Mouse (Mus musculus): ENCODE results near the gene Gimap1. TPM values are rescaled to one million over a fixed set of nuclear protein-coding genes. Genes with fewer than 3 reads are reported as not detected.

Gimap1 gene
- polyA plus RNA-seq, 1 experiment, result 2.3 TPM

DNA sequence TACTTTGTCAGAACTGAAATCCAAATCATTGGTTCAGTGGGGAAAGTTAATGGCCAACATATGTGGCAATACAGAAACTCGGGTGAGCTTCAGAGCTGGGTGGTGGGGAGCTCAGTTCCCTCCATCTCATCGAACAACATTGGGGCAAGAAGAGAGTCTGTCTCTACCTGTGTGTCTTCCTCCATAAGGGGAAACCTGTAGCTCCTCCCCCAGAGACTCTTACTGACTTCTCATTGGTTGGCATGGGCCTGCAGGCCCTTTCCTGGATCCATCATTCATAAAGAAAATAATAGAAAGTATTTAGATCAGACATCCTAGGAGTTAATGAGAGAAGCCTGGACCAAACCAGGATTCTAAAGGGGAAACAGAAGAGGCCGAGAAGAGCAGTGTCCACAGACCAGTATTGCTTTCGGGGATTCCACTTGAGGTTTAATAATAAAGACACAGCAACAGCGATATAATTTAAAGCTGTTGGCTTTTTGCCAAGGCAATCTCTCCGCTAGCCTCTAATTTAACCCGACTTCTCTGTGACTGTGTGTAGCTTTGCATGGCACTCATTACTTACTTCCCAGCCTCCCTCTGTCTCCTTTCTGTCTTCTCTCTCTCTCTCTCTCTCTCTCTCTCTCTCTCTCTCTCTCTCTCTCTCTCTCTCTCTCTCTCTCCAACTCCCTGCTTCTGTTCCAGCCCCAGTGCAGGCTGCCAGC, 24.9 kb downstream of the Gimap1 start:
- WGBS, result 57% methylated on average over 7 of the region's 7 CpGs
- no peaks in the 10 kb centered on the region for H3K27me3 ChIP-seq (ENCODE audit: control insufficient read depth, insufficient read depth, low read length)
- no peaks in the 10 kb centered on the region for H3K4me1 ChIP-seq (ENCODE audit: control insufficient read depth, insufficient read depth, low read length)
- no peak overlapping the region for H3K4me3 ChIP-seq (replicated peaks; ENCODE audit: insufficient read depth, low read depth, low read length)
- no peak overlapping the region for H3K27ac ChIP-seq (ENCODE audit: insufficient read depth, low read length)
- no peak for TF ChIP-seq POLR2A (IDR thresholded peaks at IDR 0.05; ENCODE audit: borderline replicate concordance, insufficient read depth, low read length)
- TF ChIP-seq CTCF (IDR thresholded peaks at IDR 0.05; ENCODE audit: borderline replicate concordance, insufficient read depth, low read depth, low read length), result no peak
- DNase-seq, result no peak

DNA sequence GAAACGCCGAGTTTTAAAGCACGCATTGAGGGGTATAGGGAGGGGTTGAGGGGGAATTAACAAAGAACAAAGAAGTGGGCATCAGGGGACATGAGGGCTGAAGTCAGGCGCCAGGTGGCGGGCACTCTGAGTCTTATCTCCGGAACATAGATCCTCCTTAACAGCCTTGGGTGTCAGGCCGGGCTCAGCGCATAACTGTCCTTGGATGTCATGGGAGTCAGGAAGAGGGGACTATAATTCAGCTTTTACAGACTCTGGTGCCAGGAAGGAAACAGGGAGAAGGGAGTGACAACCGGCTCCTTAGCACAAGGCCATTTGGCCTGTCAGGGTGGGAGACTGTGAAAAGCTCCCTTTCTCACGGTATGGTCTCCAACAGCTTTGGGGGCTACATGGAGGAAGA, 25.6 kb downstream of the Gimap1 start:
- DNase-seq, result no peak
- WGBS, result 93% methylated on average over 10 of the region's 10 CpGs
- Histone ChIP-seq H3K27me3 (ENCODE audit: control insufficient read depth, insufficient read depth, low read length) (no peaks in the 10 kb centered on the region), H3K4me3 (replicated peaks; ENCODE audit: insufficient read depth, low read depth, low read length) (no peak overlapping the region), H3K27ac (ENCODE audit: insufficient read depth, low read length) (no peak overlapping the region), H3K4me1 (ENCODE audit: control insufficient read depth, insufficient read depth, low read length) (no peaks in the 10 kb centered on the region)
- TF ChIP-seq CTCF (IDR thresholded peaks at IDR 0.05; ENCODE audit: borderline replicate concordance, insufficient read depth, low read depth, low read length) (no peak), POLR2A (IDR thresholded peaks at IDR 0.05; ENCODE audit: borderline replicate concordance, insufficient read depth, low read length) (no peak)

- no peak for TF ChIP-seq POLR2A (IDR thresholded peaks at IDR 0.05; ENCODE audit: borderline replicate concordance, insufficient read depth, low read length)
- TF ChIP-seq CTCF (IDR thresholded peaks at IDR 0.05; ENCODE audit: borderline replicate concordance, insufficient read depth, low read depth, low read length), result no peak
- Histone ChIP-seq H3K27ac (ENCODE audit: insufficient read depth, low read length) (no peak overlapping the region), H3K4me3 (replicated peaks; ENCODE audit: insufficient read depth, low read depth, low read length) (no peak overlapping the region), H3K27me3 (ENCODE audit: control insufficient read depth, insufficient read depth, low read length) (no peaks in the 10 kb centered on the region), H3K4me1 (ENCODE audit: control insufficient read depth, insufficient read depth, low read length) (no peaks in the 10 kb centered on the region; the same call in 1 of the 2 replicates)
- WGBS, result 78% methylated on average over 9 of the region's 9 CpGs
- DNase-seq, result no peak
These were observed 29.5 kb downstream of the Gimap1 start for GRCm38 (mm10) chr6:48768178-48768869.

DNA sequence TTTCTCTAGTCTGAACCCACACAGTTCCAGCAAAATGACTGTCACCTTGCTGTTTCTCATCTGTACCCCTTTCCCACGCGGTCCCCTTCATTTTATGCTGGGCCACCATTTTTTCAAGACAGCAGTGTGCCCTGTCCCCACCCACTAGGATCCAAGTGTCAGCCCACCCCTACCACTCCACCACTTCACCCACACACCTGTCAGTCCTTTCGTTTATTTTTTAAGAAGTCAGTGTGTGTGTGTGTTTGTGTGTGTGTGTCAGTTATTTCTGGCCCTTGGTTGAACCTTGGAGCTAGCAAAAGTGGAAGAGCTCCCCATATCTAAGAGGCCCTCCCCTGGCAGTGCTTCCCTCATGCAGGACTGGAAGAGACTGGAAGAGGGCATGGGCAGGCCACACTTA, 30.1 kb downstream of the Gimap1 start:
- 82% methylated on average over 3 of the region's 3 CpGs for WGBS
- no peak for TF ChIP-seq CTCF (IDR thresholded peaks at IDR 0.05; ENCODE audit: borderline replicate concordance, insufficient read depth, low read depth, low read length)
- no peak for TF ChIP-seq POLR2A (IDR thresholded peaks at IDR 0.05; ENCODE audit: borderline replicate concordance, insufficient read depth, low read length)
- Histone ChIP-seq H3K27ac (ENCODE audit: insufficient read depth, low read length) (no peak overlapping the region), H3K4me1 (ENCODE audit: control insufficient read depth, insufficient read depth, low read length) (no peaks in the 10 kb centered on the region; the same call in 1 of the 2 replicates), H3K27me3 (ENCODE audit: control insufficient read depth, insufficient read depth, low read length) (no peaks in the 10 kb centered on the region), H3K4me3 (replicated peaks; ENCODE audit: insufficient read depth, low read depth, low read length) (no peak overlapping the region)
- no peak for DNase-seq

- H3K27ac ChIP-seq (ENCODE audit: insufficient read depth, low read length), result no peak within 1 kb of the TSS
- DNase-seq, result no peak
- TF ChIP-seq POLR2A (IDR thresholded peaks at IDR 0.05; ENCODE audit: borderline replicate concordance, insufficient read depth, low read length), result no peak
- TF ChIP-seq CTCF (IDR thresholded peaks at IDR 0.05; ENCODE audit: borderline replicate concordance, insufficient read depth, low read depth, low read length), result no peak
- H3K4me1 ChIP-seq (ENCODE audit: control insufficient read depth, insufficient read depth, low read length), result no peaks in the 10 kb centered on the region; the same call in 1 of the 2 replicates
- H3K4me3 ChIP-seq (replicated peaks; ENCODE audit: insufficient read depth, low read depth, low read length), result no peak within 1 kb of the TSS
- H3K27me3 ChIP-seq (ENCODE audit: control insufficient read depth, insufficient read depth, low read length), result no peaks in the 10 kb centered on the region
- 93% methylated on average over 3 of the region's 3 CpGs for WGBS
These were observed 31.8 kb downstream of the Gimap1 start, which contains the start of gene Gimap3 for GRCm38 (mm10) chr6:48770696-48771095. Gimap3 (minus strand) TSS chr6:48770851.

- H3K27ac ChIP-seq (ENCODE audit: insufficient read depth, low read length), result no peak overlapping the region
- DNase-seq, result peak; percentile 65 to 70
- no peak overlapping the region for H3K4me3 ChIP-seq (replicated peaks; ENCODE audit: insufficient read depth, low read depth, low read length)
- H3K27me3 ChIP-seq (ENCODE audit: control insufficient read depth, insufficient read depth, low read length), result no peaks in the 10 kb centered on the region
- no peak for TF ChIP-seq POLR2A (IDR thresholded peaks at IDR 0.05; ENCODE audit: borderline replicate concordance, insufficient read depth, low read length)
- peak; percentile 81 for TF ChIP-seq CTCF (IDR thresholded peaks at IDR 0.05; ENCODE audit: borderline replicate concordance, insufficient read depth, low read depth, low read length)
- no peaks in the 10 kb centered on the region; the same call in 1 of the 2 replicates for H3K4me1 ChIP-seq (ENCODE audit: control insufficient read depth, insufficient read depth, low read length)
- WGBS, result 11% methylated on average over 8 of the region's 8 CpGs
These were observed 33.2 kb downstream of the Gimap1 start for GRCm38 (mm10) chr6:48772030-48772429.

DNA sequence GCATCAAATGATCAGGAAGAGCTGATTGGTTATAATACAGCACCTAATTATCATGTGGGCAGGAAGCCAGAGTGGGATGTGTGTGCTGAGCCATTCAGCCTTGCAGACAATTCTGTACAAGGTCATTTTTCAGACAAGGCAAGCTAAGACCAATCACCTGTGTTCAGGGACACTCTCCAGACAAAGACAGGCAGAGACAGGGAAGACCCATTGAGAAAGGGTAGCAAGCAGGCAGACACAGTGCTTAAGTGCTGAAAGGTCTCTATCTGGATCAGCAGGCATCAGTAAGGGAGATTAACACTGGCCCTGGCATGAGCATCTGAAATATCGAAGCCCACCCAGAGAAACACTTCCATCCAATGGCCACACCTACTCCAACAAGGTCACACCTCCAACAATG, 45.6 kb downstream of the Gimap1 start:
- TF ChIP-seq CTCF (IDR thresholded peaks at IDR 0.05; ENCODE audit: borderline replicate concordance, insufficient read depth, low read depth, low read length) (no peak), POLR2A (IDR thresholded peaks at IDR 0.05; ENCODE audit: borderline replicate concordance, insufficient read depth, low read length) (no peak)
- DNase-seq, result no peak
- H3K27me3 ChIP-seq (ENCODE audit: control insufficient read depth, insufficient read depth, low read length), result no peaks in the 10 kb centered on the region
- no peak overlapping the region for H3K4me3 ChIP-seq (replicated peaks; ENCODE audit: insufficient read depth, low read depth, low read length)
- no peak overlapping the region for H3K27ac ChIP-seq (ENCODE audit: insufficient read depth, low read length)
- no peaks in the 10 kb centered on the region for H3K4me1 ChIP-seq (ENCODE audit: control insufficient read depth, insufficient read depth, low read length)
- WGBS, result 78% methylated on average over 1 of the region's 1 CpGs

DNA sequence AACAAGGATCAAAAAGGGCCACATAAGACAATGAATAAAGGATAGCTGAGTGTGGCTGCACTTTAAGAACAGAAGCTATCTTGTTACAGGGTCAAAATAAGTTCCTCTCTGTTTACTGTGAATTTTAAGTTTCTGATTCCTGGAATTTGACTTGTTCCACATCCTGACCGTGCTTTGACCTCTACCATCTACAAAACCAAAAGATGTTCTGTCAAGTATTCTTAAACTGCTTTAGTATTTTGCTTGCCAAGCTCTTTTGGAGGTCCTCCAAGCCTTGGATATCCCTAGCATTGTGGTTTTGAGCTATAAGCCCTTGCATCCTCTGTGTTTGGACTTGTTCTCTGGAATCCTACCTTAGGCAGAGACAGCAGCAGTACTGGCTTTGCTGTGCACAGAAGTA, 46.3 kb downstream of the Gimap1 start:
- H3K27me3 ChIP-seq (ENCODE audit: control insufficient read depth, insufficient read depth, low read length), result no peaks in the 10 kb centered on the region
- no peak for TF ChIP-seq CTCF (IDR thresholded peaks at IDR 0.05; ENCODE audit: borderline replicate concordance, insufficient read depth, low read depth, low read length)
- no peak overlapping the region for H3K4me3 ChIP-seq (replicated peaks; ENCODE audit: insufficient read depth, low read depth, low read length)
- no peaks in the 10 kb centered on the region for H3K4me1 ChIP-seq (ENCODE audit: control insufficient read depth, insufficient read depth, low read length)
- WGBS, result 24% methylated on average over 1 of the region's 1 CpGs
- DNase-seq, result no peak
- no peak overlapping the region for H3K27ac ChIP-seq (ENCODE audit: insufficient read depth, low read length)
